Mouse (Mus musculus) ES-Bruce4 (cell line): Measurements from ENCODE around the gene Ssu72. TPM values are rescaled to one million over a fixed set of nuclear protein-coding genes. Genes with fewer than 3 reads are reported as not detected.
A peak's percentile ranks its signal among the peaks of the same experiment; 100 is the strongest.
"Not testable (repeated sequence)": the region's sequence is repeated elsewhere in the genome, so short reads cannot be mapped to it uniquely, and the experiment has no call there.

ENCODE experiments used
- H3K27ac ChIP-seq: 2 replicates; pipeline ENCODE4 v1.5.1; 2012; ENCODE audit warnings: low read length, inconsistent platforms; ENCODE audit not compliant: insufficient read depth
- H3K27me3 ChIP-seq: 2 replicates; pipeline ENCODE4 v1.6.1; 2012; ENCODE audit warnings: mild to moderate bottlenecking, low read length, inconsistent platforms; ENCODE audit not compliant: control insufficient read depth, poor library complexity, insufficient read depth, severe bottlenecking
- H3K36me3 ChIP-seq: 2 replicates; pipeline ENCODE4 v1.6.1; 2012; ENCODE audit warnings: inconsistent platforms, mild to moderate bottlenecking, low read length, moderate library complexity; ENCODE audit not compliant: control insufficient read depth, poor library complexity, insufficient read depth, severe bottlenecking
- H3K4me1 ChIP-seq: one replicate; pipeline ENCODE4 v1.8.1; 2011; ENCODE audit warnings: low read length; ENCODE audit not compliant: control insufficient read depth, insufficient read depth
- H3K4me3 ChIP-seq: 2 replicates; pipeline ENCODE4 v1.5.1; 2011; ENCODE audit warnings: low read depth, mild to moderate bottlenecking, low read length
- H3K9ac ChIP-seq: 2 replicates; pipeline ENCODE4 v1.6.1; 2012; ENCODE audit warnings: low read depth, mild to moderate bottlenecking, inconsistent platforms; ENCODE audit not compliant: poor library complexity, severe bottlenecking
- H3K9me3 ChIP-seq: replicated peaks from 2 replicates; pipeline ENCODE4 v1.6.1; 2012; ENCODE audit warnings: mild to moderate bottlenecking, low read length, inconsistent platforms; ENCODE audit not compliant: control insufficient read depth, poor library complexity, insufficient read depth, severe bottlenecking
- CTCF ChIP-seq: IDR thresholded peaks from one replicate; pipeline ENCODE4 v1.8.1; 2011; ENCODE audit warnings: low read depth, low read length
- EP300 ChIP-seq: IDR thresholded peaks from 2 replicates; pipeline ENCODE4 v1.6.1; 2011; ENCODE audit warnings: low read depth, low read length; ENCODE audit not compliant: insufficient read depth
- POLR2A ChIP-seq: IDR thresholded peaks from one replicate; pipeline ENCODE4 v1.8.1; 2011; ENCODE audit warnings: low read length; ENCODE audit not compliant: insufficient read depth
- polyA plus RNA-seq: library from polyadenylated mRNA; stranded (reverse); fragments of >200 nt; gene quantifications from 2 replicates; pipeline ENCODE4 v1.2.4, GENCODE M21; 2011; ENCODE audit warnings: low read depth; ENCODE audit not compliant: missing spikeins, insufficient read depth, insufficient read length

Ssu72 gene
- polyA plus RNA-seq, 1 experiment, result 151 TPM

GRCm38 (mm10) chr4:155668689-155669597, 35.7 kb upstream of the Ssu72 start, which contains the start of gene Mib2:
Mib2 (minus strand) TSS chr4:155669198.
- Histone ChIP-seq H3K9me3 (no peaks in the 10 kb centered on the region), H3K27me3 (no peaks in the 10 kb centered on the region), H3K4me3 (peak within 1 kb of the TSS; percentile 94), H3K9ac (peak within 1 kb of the TSS; percentile 79), H3K4me1 (peaks cover 3% of the 10 kb centered on the region), H3K36me3 (no peaks in the 10 kb centered on the region), H3K27ac (peak within 1 kb of the TSS; percentile 96)
- TF ChIP-seq POLR2A, result no peak
- TF ChIP-seq CTCF, result no peak
- peak; percentile 62; the same call in 1 of the 2 replicates for TF ChIP-seq EP300

GRCm38 (mm10) chr4:155669598-155670075, 35.0 kb upstream of the Ssu72 start:
- no peak overlapping the region for H3K9ac ChIP-seq
- H3K4me1 ChIP-seq, result peaks cover 3% of the 10 kb centered on the region
- H3K36me3 ChIP-seq, result no peaks in the 10 kb centered on the region
- peak overlapping the region; percentile 94 for H3K4me3 ChIP-seq
- TF ChIP-seq POLR2A (no peak), CTCF (no peak), EP300 (no peak)
- no peaks in the 10 kb centered on the region for H3K9me3 ChIP-seq
- H3K27me3 ChIP-seq, result no peaks in the 10 kb centered on the region
- peak overlapping the region; percentile 96 for H3K27ac ChIP-seq

- not testable (repeated sequence) for H3K9me3 ChIP-seq, H3K36me3 ChIP-seq, H3K4me1 ChIP-seq, H3K27me3 ChIP-seq, H3K4me3 ChIP-seq
- peak; percentile 99 for TF ChIP-seq EP300
- H3K27ac ChIP-seq, result peak overlapping the region; percentile 98
- peak overlapping the region; percentile 60 for H3K9ac ChIP-seq
These were observed 34.4 kb upstream of the Ssu72 start for GRCm38 (mm10) chr4:155670236-155670635.

- Histone ChIP-seq H3K4me1 (peaks cover 3% of the 10 kb centered on the region), H3K4me3 (no peak overlapping the region), H3K36me3 (no peaks in the 10 kb centered on the region), H3K27ac (peak overlapping the region; percentile 32), H3K27me3 (no peaks in the 10 kb centered on the region), H3K9ac (no peak overlapping the region), H3K9me3 (peaks cover 10% of the 10 kb centered on the region)
- TF ChIP-seq POLR2A, result no peak
- TF ChIP-seq EP300, result no peak
- no peak for TF ChIP-seq CTCF
These were observed 32.5 kb upstream of the Ssu72 start for GRCm38 (mm10) chr4:155672082-155672481.

GRCm38 (mm10) chr4:155675991-155676390, 28.6 kb upstream of the Ssu72 start:
- H3K9ac ChIP-seq, result no peak overlapping the region
- TF ChIP-seq EP300 (no peak), CTCF (no peak), POLR2A (no peak)

DNA sequence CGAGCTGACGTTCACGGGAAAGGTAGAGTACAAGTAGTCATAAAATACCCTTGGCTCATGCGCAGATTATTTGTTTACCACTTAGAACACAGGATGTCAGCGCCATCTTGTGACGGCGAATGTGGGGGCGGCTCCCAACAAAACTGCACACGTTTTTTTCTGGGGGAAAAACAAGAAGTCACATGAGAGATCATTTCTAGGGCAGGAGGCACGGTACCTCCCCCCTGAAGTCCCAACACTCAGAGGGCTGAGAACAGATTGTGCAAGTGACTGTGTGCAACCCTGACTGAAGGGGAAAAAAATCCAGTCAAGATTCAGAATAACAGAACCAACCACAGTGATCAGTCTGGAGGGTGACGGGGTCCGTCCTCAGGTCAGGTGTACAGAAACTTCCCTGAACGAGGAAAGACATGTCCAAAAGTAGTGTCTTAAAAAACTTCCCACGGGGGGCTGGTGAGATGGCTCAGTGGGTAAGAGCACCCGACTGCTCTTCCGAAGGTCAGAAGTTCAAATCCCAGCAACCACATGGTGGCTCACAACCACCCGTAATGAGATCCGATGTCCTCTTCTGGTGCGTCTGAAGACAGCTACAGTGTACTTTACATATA, 20.8 kb upstream of the Ssu72 start:
- peaks cover 25% of the 10 kb centered on the region for H3K9me3 ChIP-seq
- not testable (repeated sequence) for H3K4me1 ChIP-seq, H3K27me3 ChIP-seq, H3K4me3 ChIP-seq, H3K36me3 ChIP-seq, H3K27ac ChIP-seq, H3K9ac ChIP-seq

More at GRCm38 (mm10) chr4:155675991-155676390, 28.6 kb upstream of the Ssu72 start:
- no peak overlapping the region for H3K4me3 ChIP-seq
- no peaks in the 10 kb centered on the region for H3K27me3 ChIP-seq
- no peak overlapping the region for H3K27ac ChIP-seq
- no peaks in the 10 kb centered on the region for H3K36me3 ChIP-seq
- peaks cover 1% of the 10 kb centered on the region for H3K4me1 ChIP-seq
- H3K9me3 ChIP-seq, result peaks cover 10% of the 10 kb centered on the region

- H3K9me3 ChIP-seq, result peaks cover 25% of the 10 kb centered on the region
- H3K4me3 ChIP-seq, H3K9ac ChIP-seq, H3K4me1 ChIP-seq, H3K27me3 ChIP-seq, H3K36me3 ChIP-seq: not testable (repeated sequence)
- peak overlapping the region; percentile 82 for H3K27ac ChIP-seq
These were observed 16.8 kb upstream of the Ssu72 start for GRCm38 (mm10) chr4:155687764-155688163.
